Mouse (Mus musculus) CH12.LX (cell line): ENCODE data around the gene Inpp5f. TPM values are rescaled to one million over a fixed set of nuclear protein-coding genes. Genes with fewer than 3 reads are reported as not detected.

ENCODE experiments used
- DNase-seq: peaks from one replicate; pipeline ENCODE4 v3.0.0-alpha.2; 2013; ENCODE audit errors: extremely low read depth
- H3K27ac ChIP-seq: 2 replicates; pipeline ENCODE4 v1.5.1; 2012; ENCODE audit warnings: low read depth, mild to moderate bottlenecking, control low read depth, moderate library complexity; ENCODE audit not compliant: insufficient read depth
- H3K27me3 ChIP-seq: replicated peaks from 2 replicates; pipeline ENCODE3; 2012; ENCODE audit warnings: inconsistent platforms
- H3K36me3 ChIP-seq, 2 experiments: replicated peaks in 1 of 2; 2 replicates each; pipeline versions ENCODE3 to v1.6.1; 2012; ENCODE audit warnings: inconsistent platforms in 1 of 2, low read length in 1 of 2, mild to moderate bottlenecking in 1 of 2, mixed read lengths in 1 of 2, moderate library complexity in 1 of 2; ENCODE audit not compliant: control insufficient read depth in 1 of 2, insufficient read depth in 1 of 2
- H3K4me1 ChIP-seq, 2 experiments: 2 replicates each; pipeline ENCODE4 v1.6.1; 2012; ENCODE audit warnings: inconsistent platforms in 1 of 2, moderate library complexity in 1 of 2; ENCODE audit not compliant: insufficient read depth in 2 of 2, control insufficient read depth in 1 of 2
- H3K4me2 ChIP-seq: 2 replicates; pipeline ENCODE4 v1.6.1; 2012; ENCODE audit warnings: low read depth, mild to moderate bottlenecking, control low read depth; ENCODE audit not compliant: poor library complexity, insufficient read depth, severe bottlenecking
- H3K4me3 ChIP-seq, 3 experiments: fragments of 150-350 bp in 1 of 3; sonication (generic) in 1 of 3; replicated peaks in 1 of 3; 2 replicates each; pipeline versions ENCODE3 to v1.5.1; 2011 to 2012; ENCODE audit warnings: low read depth in 2 of 3, low read length in 2 of 3, mild to moderate bottlenecking in 2 of 3, moderate library complexity in 2 of 3, control low read depth in 1 of 3, improper control_type of control experiment in 1 of 3, inconsistent platforms in 1 of 3, mixed read lengths in 1 of 3; ENCODE audit not compliant: poor library complexity in 1 of 3
- H3K79me2 ChIP-seq: replicated peaks from 2 replicates; pipeline ENCODE4 v1.6.1; 2012; ENCODE audit warnings: mild to moderate bottlenecking, moderate library complexity; ENCODE audit not compliant: control insufficient read depth, poor library complexity, insufficient read depth, severe bottlenecking; ENCODE audit errors: extremely low read depth
- H3K9ac ChIP-seq: 2 replicates; pipeline ENCODE4 v1.6.1; 2012; ENCODE audit warnings: low read depth, mild to moderate bottlenecking, control low read depth, moderate library complexity; ENCODE audit not compliant: insufficient read depth
- H3K9me3 ChIP-seq: replicated peaks from 2 replicates; pipeline ENCODE3; 2012; ENCODE audit warnings: low read length, inconsistent platforms, mixed read lengths
- CTCF ChIP-seq, 2 experiments: IDR thresholded peaks in 1 of 2; conservative IDR thresholded peaks in 1 of 2; 2 replicates each; pipeline ENCODE4 v1.5.1; 2011 to 2012; ENCODE audit warnings: low read depth in 2 of 2, low read length in 2 of 2, improper control_type of control experiment in 1 of 2, inconsistent platforms in 1 of 2, mild to moderate bottlenecking in 1 of 2, moderate library complexity in 1 of 2
- ELF1 ChIP-seq: IDR thresholded peaks from 2 replicates; pipeline ENCODE4 v1.6.1; 2014; ENCODE audit warnings: low read depth, mild to moderate bottlenecking, inconsistent platforms, low read length, improper control_type of control experiment
- HCFC1 ChIP-seq: IDR thresholded peaks from 2 replicates; pipeline ENCODE4 v1.6.1; 2012; ENCODE audit warnings: low read depth, mild to moderate bottlenecking, inconsistent platforms, low read length, improper control_type of control experiment
- JUN ChIP-seq: IDR thresholded peaks from 2 replicates; pipeline ENCODE4 v1.6.1; 2011; ENCODE audit warnings: low read depth, mild to moderate bottlenecking, low read length, improper control_type of control experiment, moderate library complexity; ENCODE audit not compliant: insufficient read depth
- KAT2A ChIP-seq: IDR thresholded peaks from 2 replicates; pipeline ENCODE4 v1.6.1; 2012; ENCODE audit warnings: low read length, improper control_type of control experiment, inconsistent platforms; ENCODE audit not compliant: insufficient replicate concordance
- MAX ChIP-seq: IDR thresholded peaks from 2 replicates; pipeline ENCODE4 v1.6.1; 2011; ENCODE audit warnings: low read length, improper control_type of control experiment
- NELFE ChIP-seq: IDR thresholded peaks from 2 replicates; pipeline ENCODE4 v1.6.1; 2011; ENCODE audit warnings: low read depth, low read length, improper control_type of control experiment
- PAX5 ChIP-seq: IDR thresholded peaks from 2 replicates; pipeline ENCODE4 v1.6.1; 2012; ENCODE audit warnings: low read length, inconsistent platforms, mixed read lengths
- SIN3A ChIP-seq: IDR thresholded peaks from 2 replicates; pipeline ENCODE4 v1.6.1; 2012; ENCODE audit warnings: low read length, improper control_type of control experiment, inconsistent platforms
- TCF12 ChIP-seq: IDR thresholded peaks from 2 replicates; pipeline ENCODE4 v1.6.1; 2014; ENCODE audit warnings: low read depth, mild to moderate bottlenecking, inconsistent platforms, low read length, improper control_type of control experiment
- UBTF ChIP-seq: IDR thresholded peaks from 2 replicates; pipeline ENCODE4 v1.6.1; 2012; ENCODE audit warnings: low read depth, mild to moderate bottlenecking, inconsistent platforms, low read length, improper control_type of control experiment, moderate library complexity
- ZC3H11A ChIP-seq: IDR thresholded peaks from 2 replicates; pipeline ENCODE4 v1.6.1; 2012; ENCODE audit warnings: low read depth, mild to moderate bottlenecking, inconsistent platforms, low read length, improper control_type of control experiment
- dilution Hi-C: fragments of 300-500 bp; cut with MboI; formaldehyde crosslinking; loops from 2 replicates; pipeline ENCODE4 v1.14.3; 2020; ENCODE audit warnings: low sequenced_read_pairs; ENCODE audit not compliant: extremely low pct_unique_long_range_greater_than_20kb, extremely low pct_ligation_motif_present
- in situ Hi-C: fragments of 300-500 bp; cut with MboI; formaldehyde crosslinking; loops from 3 replicates; pipeline ENCODE4 v1.14.3; 2019; ENCODE audit warnings: low sequenced_read_pairs, low pct_ligation_motif_present, low pct_unique_long_range_greater_than_20kb, mixed read lengths
- polyA plus RNA-seq: library from polyadenylated mRNA; unstranded; fragments of >175 nt; gene quantifications from 2 replicates; pipeline ENCODE4 v1.2.1, GENCODE M21; 2012; ENCODE audit warnings: low read depth; ENCODE audit not compliant: insufficient read length
- total RNA-seq, 2 experiments: library from RNA; depleted of rRNA; stranded (reverse); fragments of 300-350 nt in 1 of 2; fragments of >200 nt in 1 of 2; gene quantifications; 2 replicates each; pipeline ENCODE4 v1.2.3; 2012 to 2014

Gene Inpp5f
- total and polyA plus RNA-seq, 3 experiments, result 4.0 to 6.2 (median 5.5) TPM

- dilution Hi-C loops, result no loop called here
- no peaks in the 10 kb centered on the region for H3K9me3 ChIP-seq
Observed at GRCm38 (mm10) chr7:128726999-128727398, 115.9 kb downstream of the Inpp5f start.

GRCm38 (mm10) chr7:128727701-128728100 lies 116.6 kb downstream of the Inpp5f start:
- Histone ChIP-seq H3K27me3 (no peaks in the 10 kb centered on the region), H3K36me3 (peaks cover 10 to 23% of the 10 kb centered on the region in 2 experiments), H3K79me2 (peaks cover 46% of the 10 kb centered on the region), H3K9me3 (no peaks in the 10 kb centered on the region), H3K27ac (no peak overlapping the region), H3K9ac (no peak overlapping the region), H3K4me3 (no peak overlapping the region), H3K4me2 (no peak overlapping the region), H3K4me1 (peaks cover 26 to 80% of the 10 kb centered on the region in 2 experiments)
- in situ Hi-C loops, result no loop called here
- TF ChIP-seq ZC3H11A (no peak), SIN3A (no peak), CTCF (conservative IDR thresholded peaks at IDR 0.05 in 1 of 2, IDR thresholded peaks at IDR 0.05 in 1 of 2; ENCODE audit: low read depth in 2 of 2, low read length in 2 of 2) (no peak), UBTF (no peak), HCFC1 (no peak), PAX5 (no peak), MAX (no peak)
- dilution Hi-C loops, result no loop called here
- no peak for DNase-seq

More at GRCm38 (mm10) chr7:128726999-128727398, 115.9 kb downstream of the Inpp5f start:
- DNase-seq, result no peak
- H3K27me3 ChIP-seq, result no peaks in the 10 kb centered on the region
- H3K4me3 ChIP-seq, result no peak overlapping the region
- TF ChIP-seq HCFC1 (no peak), CTCF (conservative IDR thresholded peaks at IDR 0.05 in 1 of 2, IDR thresholded peaks at IDR 0.05 in 1 of 2; ENCODE audit: low read depth in 2 of 2, low read length in 2 of 2) (no peak)
- TF ChIP-seq, all 38 proteins: peak for 0
- Histone ChIP-seq H3K4me2 (no peak overlapping the region), H3K36me3 (peaks cover 13 to 30% of the 10 kb centered on the region in 2 experiments), H3K79me2 (peaks cover 40% of the 10 kb centered on the region), H3K9ac (no peak overlapping the region), H3K4me1 (peaks cover 26 to 73% of the 10 kb centered on the region in 2 experiments), H3K27ac (no peak overlapping the region)
- in situ Hi-C loops, result no loop called here

DNA sequence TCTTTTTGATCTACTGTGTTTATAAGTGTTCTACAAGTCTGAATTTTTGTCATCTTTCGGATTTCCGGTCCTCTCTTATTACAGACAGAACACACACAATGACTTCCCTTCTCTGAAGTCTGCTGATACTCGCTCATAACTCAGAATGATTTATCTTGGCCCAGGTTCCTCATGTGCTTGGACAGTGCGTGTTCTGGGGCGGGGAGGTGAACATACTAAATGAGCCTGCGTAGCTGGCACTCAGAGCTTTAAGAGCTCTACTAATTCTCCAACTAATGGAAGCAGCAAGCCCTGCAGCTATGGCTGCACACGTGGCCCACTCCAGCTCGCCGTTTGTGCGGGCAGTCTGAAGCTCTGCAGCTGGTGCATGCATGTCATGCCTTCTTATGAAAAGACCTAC lies 117.6 kb downstream of the Inpp5f start:
- Histone ChIP-seq H3K27ac (no peak overlapping the region), H3K9ac (no peak overlapping the region), H3K4me2 (no peak overlapping the region), H3K79me2 (peaks cover 56% of the 10 kb centered on the region), H3K4me3 (no peak overlapping the region), H3K36me3 (peaks cover 3 to 14% of the 10 kb centered on the region in 2 experiments), H3K4me1 (peaks cover 26 to 84% of the 10 kb centered on the region in 2 experiments), H3K9me3 (no peaks in the 10 kb centered on the region), H3K27me3 (no peaks in the 10 kb centered on the region)
- DNase-seq, result no peak
- in situ Hi-C loops (no loop called here), dilution Hi-C loops (no loop called here)
- no peak for TF ChIP-seq NELFE
- no peak for TF ChIP-seq JUN
- TF ChIP-seq ELF1, result no peak
- no peak for TF ChIP-seq KAT2A
- no peak for TF ChIP-seq HCFC1
- TF ChIP-seq TCF12, result no peak
